Mouse (Mus musculus) forebrain, embryonic 16.5 days (tissue): ENCODE measurements around the gene Snta1. TPM values are rescaled to one million over a fixed set of nuclear protein-coding genes. Genes with fewer than 3 reads are reported as not detected.

ENCODE experiments used
- ATAC-seq: fragments of 200-750 bp; cut with Nextera tagmentation; 2 replicates; pipeline ENCODE4 v1.8.0; 2017; ENCODE audit warnings: mild to moderate bottlenecking, moderate library complexity
- H3K27ac ChIP-seq: fragments of 300-500 bp; sonication (generic); 2 replicates; pipeline ENCODE4 v1.5.1; 2014; ENCODE audit warnings: low read length, control low read depth
- H3K27me3 ChIP-seq: fragments of 300-500 bp; sonication (generic); replicated peaks from 2 replicates; pipeline ENCODE4 v1.6.1; 2014; ENCODE audit warnings: low read length; ENCODE audit not compliant: control insufficient read depth, insufficient read depth
- H3K36me3 ChIP-seq: fragments of 300-500 bp; sonication (generic); 2 replicates; pipeline ENCODE4 v1.6.1; 2014; ENCODE audit not compliant: control insufficient read depth, insufficient read depth
- H3K4me1 ChIP-seq: fragments of 300-500 bp; sonication (generic); replicated peaks from 2 replicates; pipeline ENCODE4 v1.6.1; 2014; ENCODE audit warnings: low read length; ENCODE audit not compliant: control insufficient read depth, insufficient read depth
- H3K4me2 ChIP-seq: fragments of 300-500 bp; sonication (generic); 2 replicates; pipeline ENCODE4 v1.6.1; 2014; ENCODE audit warnings: mild to moderate bottlenecking, low read length, control low read depth
- H3K4me3 ChIP-seq: fragments of 300-500 bp; sonication (generic); replicated peaks from 2 replicates; pipeline ENCODE4 v1.5.1; 2014; ENCODE audit warnings: mild to moderate bottlenecking, low read length, control low read depth
- H3K9ac ChIP-seq: fragments of 300-500 bp; sonication (generic); replicated peaks from 2 replicates; pipeline ENCODE4 v1.6.1; 2014; ENCODE audit warnings: low read depth, low read length, control low read depth
- H3K9me3 ChIP-seq: fragments of 300-500 bp; sonication (generic); 2 replicates; pipeline ENCODE4 v1.6.1; 2016; ENCODE audit warnings: low read length; ENCODE audit not compliant: control insufficient read depth
- WGBS: fragments of 180-500 bp; shearing (Covaris S2); extraction: QIAGEN DNeasy Blood & Tissue Kit; methylation state at CpG from one replicate; pipeline ENCODE4 v1.1.7; 2014; 5-methylcytosine and 5-hydroxymethylcytosine counted together
- polyA plus RNA-seq: library from polyadenylated mRNA; unstranded; fragments of >200 nt; fragmentation: Nextera tagmentation; extraction: Ambion mirVana; gene quantifications from 2 replicates; pipeline ENCODE4 v1.2.1, GENCODE M21; 2015

Snta1 gene
- polyA plus RNA-seq, 1 experiment from 2014 or later: 10.4 TPM

DNA sequence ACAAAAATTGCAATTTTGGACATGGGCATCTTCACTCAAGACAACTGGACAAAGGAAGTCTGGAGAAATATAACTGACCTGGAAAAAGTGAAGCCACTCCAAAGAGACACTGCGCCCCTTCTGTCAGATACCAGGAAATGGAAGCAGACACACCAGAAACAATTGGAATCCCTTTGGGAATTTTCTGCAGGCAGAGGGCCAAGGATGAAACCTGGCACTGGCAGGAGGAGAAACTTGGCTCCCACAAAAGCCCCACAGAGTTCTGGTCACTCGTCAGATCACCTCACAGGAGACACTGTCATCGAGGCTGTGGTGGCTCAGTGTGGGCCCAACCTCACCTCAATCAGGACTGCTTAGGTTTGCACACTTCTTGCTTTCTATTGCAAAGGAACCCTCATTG is 13.3 kb downstream of the Snta1 start:
- Histone ChIP-seq H3K4me1 (peaks cover 2% of the 10 kb centered on the region; the same call in 1 of the 2 replicates), H3K36me3 (no peaks in the 10 kb centered on the region), H3K4me2 (no peak overlapping the region), H3K9ac (no peak overlapping the region), H3K4me3 (no peak overlapping the region), H3K9me3 (no peaks in the 10 kb centered on the region), H3K27me3 (no peaks in the 10 kb centered on the region), H3K27ac (no peak overlapping the region)
- 71% methylated on average over 3 of the region's 3 CpGs for WGBS
- no peak for ATAC-seq

- Histone ChIP-seq H3K9me3 (no peaks in the 10 kb centered on the region), H3K4me1 (no peaks in the 10 kb centered on the region), H3K27ac (no peak overlapping the region), H3K36me3 (no peaks in the 10 kb centered on the region), H3K4me2 (no peak overlapping the region), H3K27me3 (no peaks in the 10 kb centered on the region), H3K9ac (no peak overlapping the region), H3K4me3 (no peak overlapping the region)
- ATAC-seq: no peak
- WGBS: 85% methylated on average over 11 of the region's 11 CpGs
These were observed 17.5 kb downstream of the Snta1 start for GRCm38 (mm10) chr2:154390180-154390964.

DNA sequence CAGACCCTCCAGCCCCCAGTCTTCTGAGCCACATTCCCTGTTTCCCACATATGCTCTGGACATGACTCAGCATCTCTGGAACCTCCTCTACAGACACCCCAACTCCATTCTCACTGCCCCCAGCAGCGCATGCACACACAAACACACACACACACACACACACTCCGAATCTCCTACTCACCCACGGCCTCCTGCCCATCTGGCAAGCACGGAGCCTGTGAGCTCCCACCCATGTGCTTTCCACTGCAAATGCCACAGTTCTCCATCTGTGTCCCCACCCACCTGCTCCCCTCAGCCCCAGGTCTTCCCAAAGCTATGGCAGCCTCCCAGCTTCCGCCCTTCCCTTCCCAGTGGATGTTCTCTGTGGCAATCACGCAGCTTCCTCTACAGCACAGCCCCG is 28.8 kb downstream of the Snta1 start:
- Histone ChIP-seq H3K9ac (no peak overlapping the region), H3K4me1 (no peaks in the 10 kb centered on the region), H3K4me2 (no peak overlapping the region), H3K36me3 (no peaks in the 10 kb centered on the region), H3K27me3 (no peaks in the 10 kb centered on the region), H3K27ac (no peak overlapping the region), H3K9me3 (no peaks in the 10 kb centered on the region), H3K4me3 (no peak overlapping the region)
- 75% methylated on average over 7 of the region's 7 CpGs for WGBS
- ATAC-seq: no peak

DNA sequence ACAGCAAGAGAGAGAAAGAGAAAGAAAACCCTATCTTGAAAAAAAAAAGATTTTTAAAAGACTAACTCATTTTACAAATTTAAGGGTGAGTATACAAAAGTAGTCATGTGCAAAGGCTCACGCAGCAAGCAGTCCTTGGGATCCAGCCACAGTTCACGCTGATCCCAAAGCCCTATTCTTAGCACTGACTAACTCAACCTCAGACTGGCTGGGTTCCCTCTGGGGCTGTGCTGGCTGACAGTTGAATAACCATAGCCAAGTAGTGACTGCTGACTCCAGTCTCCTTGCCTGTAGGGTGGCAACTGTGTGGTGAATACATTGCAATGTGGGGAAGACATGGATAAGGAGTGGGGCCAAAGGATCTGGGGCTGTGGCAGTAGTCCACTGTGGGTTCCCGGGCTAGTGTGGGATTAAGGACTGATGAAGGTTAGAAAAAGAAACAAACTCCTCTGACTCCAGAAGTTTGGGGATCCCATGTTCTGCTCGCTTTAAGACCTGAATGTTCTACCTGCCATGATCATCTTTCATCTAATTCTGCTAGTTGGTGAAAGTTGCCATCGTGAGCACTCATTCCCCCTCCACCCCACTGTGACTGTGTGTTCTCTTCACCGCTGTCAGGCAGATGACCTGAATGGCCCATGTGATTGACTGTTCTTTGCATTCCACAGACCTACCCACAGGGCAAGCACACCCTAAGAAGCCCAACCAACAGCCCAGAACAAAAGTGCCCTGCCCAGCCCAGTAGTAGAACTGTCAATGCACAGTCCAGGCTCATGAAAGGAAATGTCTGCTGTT is 32.9 kb downstream of the Snta1 start:
- no peaks in the 10 kb centered on the region for H3K27me3 ChIP-seq
- WGBS: 83% methylated on average over 6 of the region's 6 CpGs
- ATAC-seq: no peak
- H3K9me3 ChIP-seq: no peaks in the 10 kb centered on the region
- H3K36me3 ChIP-seq: no peaks in the 10 kb centered on the region
- no peak overlapping the region for H3K9ac ChIP-seq
- peaks cover 7% of the 10 kb centered on the region; the same call in 1 of the 2 replicates for H3K4me1 ChIP-seq
- H3K4me2 ChIP-seq: no peak overlapping the region
- H3K27ac ChIP-seq: no peak overlapping the region
- no peak overlapping the region for H3K4me3 ChIP-seq

GRCm38 (mm10) chr2:154373961-154374632 is 33.8 kb downstream of the Snta1 start:
- peaks cover 7% of the 10 kb centered on the region; the same call in 1 of the 2 replicates for H3K4me1 ChIP-seq
- no peak for ATAC-seq
- no peaks in the 10 kb centered on the region for H3K36me3 ChIP-seq
- H3K27me3 ChIP-seq: no peaks in the 10 kb centered on the region
- no peak overlapping the region for H3K4me3 ChIP-seq
- H3K9ac ChIP-seq: no peak overlapping the region
- H3K4me2 ChIP-seq: no peak overlapping the region
- no peaks in the 10 kb centered on the region for H3K9me3 ChIP-seq
- 59% methylated on average over 6 of the region's 6 CpGs for WGBS
- no peak overlapping the region for H3K27ac ChIP-seq

DNA sequence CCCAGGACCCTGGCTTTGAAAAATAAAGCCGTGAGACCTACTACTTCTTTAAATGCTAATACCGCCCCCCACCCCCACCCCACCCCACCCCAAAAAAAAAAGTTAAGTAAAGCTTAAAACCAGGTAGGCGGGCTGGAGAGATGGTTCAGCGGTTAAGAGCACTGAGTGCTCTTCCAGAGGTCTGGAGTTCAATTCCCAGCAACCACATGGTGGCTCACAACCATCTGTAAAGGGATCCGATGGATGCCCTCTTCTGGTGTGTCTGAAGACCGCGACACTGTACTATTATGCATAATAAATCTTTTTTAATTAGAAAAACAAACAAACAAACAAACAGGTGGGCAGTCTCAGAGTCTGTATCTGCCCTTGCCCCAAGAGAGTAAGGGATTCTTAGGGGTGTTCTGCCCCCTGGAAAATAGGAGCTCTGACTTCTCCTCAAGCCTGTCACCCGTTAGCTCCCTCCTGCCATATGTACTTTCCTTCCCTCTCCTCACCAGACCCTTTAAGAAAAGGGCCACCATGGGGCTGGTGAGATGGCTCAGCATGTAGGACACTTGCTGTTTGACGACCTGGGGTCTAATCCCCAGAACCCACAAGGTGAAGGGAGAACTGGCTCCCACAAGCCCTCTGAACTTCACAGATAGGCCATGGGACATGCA is 34.9 kb downstream of the Snta1 start, which contains the start of gene Cdk5rap1:
Cdk5rap1 (minus strand) TSS at position 169 of the 659 bp plus-strand sequence.
- no peaks in the 10 kb centered on the region for H3K9me3 ChIP-seq
- peaks cover 7% of the 10 kb centered on the region; the same call in 1 of the 2 replicates for H3K4me1 ChIP-seq
- peak; percentile 47 for ATAC-seq
- H3K27me3 ChIP-seq: no peaks in the 10 kb centered on the region
- WGBS: 13% methylated on average over 9 of the region's 9 CpGs
- peak within 1 kb of the TSS; percentile 80 for H3K4me2 ChIP-seq
- peak within 1 kb of the TSS; percentile 65 for H3K27ac ChIP-seq
- H3K4me3 ChIP-seq: peak within 1 kb of the TSS; percentile 90
- peak within 1 kb of the TSS; percentile 97 for H3K9ac ChIP-seq
- H3K36me3 ChIP-seq: peaks cover 3% of the 10 kb centered on the region; the same call in 1 of the 2 replicates

GRCm38 (mm10) chr2:154372151-154372829 is 35.6 kb downstream of the Snta1 start:
- WGBS: under 1% methylated on average over 42 of the region's 42 CpGs

GRCm38 (mm10) chr2:154367510-154367909 is 40.4 kb downstream of the Snta1 start:
- Histone ChIP-seq H3K27me3 (no peaks in the 10 kb centered on the region), H3K4me3 (no peak overlapping the region), H3K9me3 (no peaks in the 10 kb centered on the region), H3K4me2 (no peak overlapping the region), H3K4me1 (peaks cover 3% of the 10 kb centered on the region; the same call in 1 of the 2 replicates), H3K27ac (no peak overlapping the region), H3K36me3 (peaks cover 9% of the 10 kb centered on the region), H3K9ac (no peak overlapping the region)
- no peak for ATAC-seq
- WGBS: 92% methylated on average over 1 of the region's 1 CpGs

More at GRCm38 (mm10) chr2:154372151-154372829, 35.6 kb downstream of the Snta1 start:
- peaks cover 3% of the 10 kb centered on the region; the same call in 1 of the 2 replicates for H3K36me3 ChIP-seq
- H3K27me3 ChIP-seq: no peaks in the 10 kb centered on the region
- no peaks in the 10 kb centered on the region for H3K9me3 ChIP-seq
- H3K4me3 ChIP-seq: peak overlapping the region; percentile 90
- peak overlapping the region; percentile 80 for H3K4me2 ChIP-seq
- H3K27ac ChIP-seq: peak overlapping the region; percentile 65
- H3K9ac ChIP-seq: peak overlapping the region; percentile 97
- ATAC-seq: peak; percentile 93
- peaks cover 7% of the 10 kb centered on the region; the same call in 1 of the 2 replicates for H3K4me1 ChIP-seq
